Mouse (Mus musculus): ENCODE results near the gene Adamts15.
A peak's percentile ranks its signal among the peaks of the same experiment; 100 is the strongest.

Gene Adamts15

GRCm38 (mm10) chr9:30922197-30922894, at the start of gene Adamts15:
Gene Adamts15 (minus strand): TSS chr9:30922452.
- DNase-seq (ENCODE audit: low spot score) = no peak

DNA sequence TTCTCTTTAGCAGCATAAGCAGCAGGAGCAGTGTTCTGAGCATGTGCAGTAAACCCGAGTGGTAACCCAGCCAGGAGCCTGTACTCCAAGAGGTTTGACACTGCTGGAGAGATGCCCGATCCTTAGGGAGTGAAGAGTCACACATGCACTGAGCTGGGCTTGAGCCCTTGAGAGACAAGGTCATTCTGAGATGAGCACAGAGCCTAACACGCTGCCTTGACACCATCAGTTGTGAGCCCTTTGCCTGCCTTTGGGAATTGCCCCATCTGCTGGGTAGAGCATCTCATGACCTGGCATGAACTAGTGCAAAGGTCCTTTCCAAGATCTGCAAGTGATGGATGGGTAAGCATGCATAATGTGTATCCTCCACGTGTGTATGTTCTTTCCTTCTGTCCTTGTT, 49.7 kb upstream of the Adamts15 start:
- no peak for DNase-seq (ENCODE audit: low spot score)

DNA sequence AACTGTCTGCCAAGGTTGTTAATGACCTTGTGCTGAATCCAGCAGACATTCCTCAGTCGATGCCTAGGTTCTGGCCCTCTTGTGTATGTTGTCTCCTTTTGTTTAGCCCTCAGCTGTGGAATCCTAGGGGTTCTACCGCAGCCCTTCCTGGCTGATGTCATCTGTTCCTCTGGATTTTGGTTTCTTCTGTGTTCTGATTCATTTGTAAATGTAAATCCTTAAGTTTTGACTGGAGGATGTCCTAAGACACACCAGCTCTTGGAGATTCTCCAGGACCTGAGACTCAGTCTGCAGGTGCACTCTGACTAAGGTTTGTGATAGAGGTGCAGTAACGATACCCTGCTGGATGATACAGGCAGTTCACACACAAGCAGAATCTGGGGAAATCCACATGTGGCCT, 47.7 kb upstream of the Adamts15 start:
- no peak for DNase-seq (ENCODE audit: low spot score)

- DNase-seq (ENCODE audit: low spot score) = no peak
Observed at GRCm38 (mm10) chr9:30968130-30968529, 45.9 kb upstream of the Adamts15 start.

DNA sequence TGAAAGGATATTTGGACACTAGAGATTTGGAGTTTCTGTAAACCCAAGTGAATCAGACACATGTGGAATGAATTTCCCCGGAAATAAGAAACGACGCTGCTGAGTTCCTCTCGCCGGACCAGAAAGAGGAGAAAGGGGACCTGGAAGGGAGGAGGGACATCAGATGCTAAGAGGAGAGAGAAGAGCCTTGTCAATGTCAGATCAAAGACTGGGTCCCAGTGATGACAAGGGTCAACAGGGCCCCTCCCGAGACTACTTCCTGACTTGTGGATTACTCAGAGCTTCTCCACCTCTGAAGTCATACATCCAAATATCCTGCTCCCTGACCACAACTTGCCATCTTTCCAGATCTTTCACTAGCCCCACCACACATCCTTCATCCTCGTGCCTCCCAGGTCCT, 44.6 kb upstream of the Adamts15 start:
- DNase-seq (ENCODE audit: low spot score) = no peak

DNA sequence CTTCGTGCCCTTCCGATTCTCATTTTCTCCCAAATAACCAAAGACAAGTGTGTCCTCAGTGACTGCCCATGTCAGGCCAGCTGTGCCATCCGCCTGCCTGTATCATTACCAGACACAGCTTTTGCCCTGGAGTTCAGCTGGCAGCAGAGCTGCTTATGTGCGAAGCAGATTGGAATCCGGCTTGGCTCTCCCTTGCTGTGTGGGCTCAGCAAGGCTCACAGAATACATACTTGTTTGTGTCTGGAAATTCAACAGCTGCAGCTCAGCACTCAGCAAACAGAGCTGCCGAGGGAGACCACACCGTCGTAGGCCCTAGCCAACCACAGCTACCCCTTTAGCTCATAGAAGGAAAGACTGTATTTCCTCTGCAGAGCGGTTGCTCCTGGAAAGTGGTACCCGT, 42.4 kb upstream of the Adamts15 start:
- DNase-seq (ENCODE audit: low spot score) = no peak

GRCm38 (mm10) chr9:30963780-30964179, 41.5 kb upstream of the Adamts15 start:
- no peak for DNase-seq (ENCODE audit: low spot score)

- DNase-seq (ENCODE audit: low spot score) = no peak
Observed at GRCm38 (mm10) chr9:30955246-30955645, 33.0 kb upstream of the Adamts15 start.

DNA sequence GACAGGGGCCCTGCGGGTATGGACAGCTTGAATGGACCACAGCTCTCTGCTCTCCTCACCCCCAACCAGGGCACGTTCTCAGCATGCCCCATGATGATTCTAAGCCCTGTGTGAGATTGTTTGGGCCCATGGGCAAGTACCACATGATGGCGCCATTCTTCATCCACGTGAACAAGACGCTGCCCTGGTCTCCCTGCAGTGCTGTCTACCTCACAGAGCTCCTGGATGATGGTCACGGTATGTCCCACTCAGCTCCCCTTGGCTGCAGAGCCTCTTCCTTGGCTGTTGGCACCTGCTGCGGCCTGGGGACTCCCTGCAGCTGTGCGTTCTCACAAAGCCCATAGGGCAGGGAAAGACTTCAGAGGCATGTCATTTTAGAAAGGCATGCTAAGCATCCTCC, 31.0 kb upstream of the Adamts15 start:
- no peak for DNase-seq (ENCODE audit: low spot score)

- DNase-seq (ENCODE audit: low spot score) = no peak
Observed at GRCm38 (mm10) chr9:30951461-30951860, 29.2 kb upstream of the Adamts15 start.

DNA sequence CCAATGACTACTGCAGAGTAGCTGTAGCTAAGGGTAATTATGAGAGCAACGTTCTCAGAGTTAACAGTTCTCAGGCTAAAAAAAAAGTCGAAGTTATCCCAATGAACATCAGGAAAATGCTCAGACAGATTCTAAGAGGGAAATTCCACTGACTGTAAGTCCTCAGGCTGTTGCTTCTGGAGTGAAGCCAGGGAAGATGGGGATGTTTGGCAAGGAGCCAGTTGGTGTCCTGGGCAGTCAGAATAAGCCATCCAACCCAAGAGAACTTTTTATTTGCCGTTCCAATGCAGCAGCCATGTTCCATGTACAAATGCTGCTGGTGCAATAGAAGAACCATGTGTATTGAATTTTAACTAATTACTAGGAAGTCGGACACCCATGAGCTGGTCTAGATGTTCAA, 28.3 kb upstream of the Adamts15 start:
- no peak for DNase-seq (ENCODE audit: low spot score)

GRCm38 (mm10) chr9:30949971-30950370, 27.7 kb upstream of the Adamts15 start:
- no peak for DNase-seq (ENCODE audit: low spot score)

DNA sequence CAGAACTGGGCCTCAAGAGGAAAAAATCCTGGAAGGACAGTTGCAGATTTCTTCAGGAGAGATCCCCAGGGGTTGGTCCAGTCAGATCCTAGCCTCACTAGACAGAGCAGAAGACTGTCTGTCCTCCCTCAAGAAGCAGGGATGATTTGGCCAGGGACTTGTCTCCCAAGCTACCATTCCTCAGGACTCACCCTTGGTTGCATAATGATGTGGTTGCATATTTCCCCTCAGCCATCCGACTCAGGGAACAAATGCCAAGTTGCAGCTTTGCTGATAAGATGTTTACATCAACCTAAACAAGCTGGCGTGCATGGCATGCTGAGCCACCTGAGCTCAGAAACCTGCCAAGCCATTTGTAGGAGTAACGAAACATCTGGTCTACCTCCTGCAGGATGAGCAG, 27.2 kb upstream of the Adamts15 start:
- no peak for DNase-seq (ENCODE audit: low spot score)

GRCm38 (mm10) chr9:30945276-30945675, 23.0 kb upstream of the Adamts15 start:
- no peak for DNase-seq (ENCODE audit: low spot score)

GRCm38 (mm10) chr9:30944234-30944633, 22.0 kb upstream of the Adamts15 start:
- no peak for DNase-seq (ENCODE audit: low spot score)

DNA sequence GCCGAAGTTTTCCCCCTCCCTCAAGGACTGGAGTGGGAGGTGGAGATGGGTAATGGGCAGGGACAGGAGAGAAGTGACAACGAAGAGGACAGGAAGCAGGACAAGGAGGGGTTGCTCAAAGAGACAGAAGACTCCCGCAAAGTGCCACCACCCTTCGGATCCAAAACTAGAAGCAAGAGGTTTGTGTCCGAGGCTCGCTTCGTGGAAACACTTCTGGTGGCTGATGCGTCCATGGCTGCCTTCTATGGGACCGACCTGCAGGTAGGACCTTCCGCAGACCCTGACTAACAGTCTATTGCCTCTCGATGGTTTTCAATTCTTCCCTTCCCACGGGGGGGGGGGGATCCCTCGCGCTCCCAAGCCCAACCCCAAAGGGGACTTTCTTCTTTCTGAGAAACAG, 21.1 kb upstream of the Adamts15 start:
- no peak for DNase-seq (ENCODE audit: low spot score)

DNA sequence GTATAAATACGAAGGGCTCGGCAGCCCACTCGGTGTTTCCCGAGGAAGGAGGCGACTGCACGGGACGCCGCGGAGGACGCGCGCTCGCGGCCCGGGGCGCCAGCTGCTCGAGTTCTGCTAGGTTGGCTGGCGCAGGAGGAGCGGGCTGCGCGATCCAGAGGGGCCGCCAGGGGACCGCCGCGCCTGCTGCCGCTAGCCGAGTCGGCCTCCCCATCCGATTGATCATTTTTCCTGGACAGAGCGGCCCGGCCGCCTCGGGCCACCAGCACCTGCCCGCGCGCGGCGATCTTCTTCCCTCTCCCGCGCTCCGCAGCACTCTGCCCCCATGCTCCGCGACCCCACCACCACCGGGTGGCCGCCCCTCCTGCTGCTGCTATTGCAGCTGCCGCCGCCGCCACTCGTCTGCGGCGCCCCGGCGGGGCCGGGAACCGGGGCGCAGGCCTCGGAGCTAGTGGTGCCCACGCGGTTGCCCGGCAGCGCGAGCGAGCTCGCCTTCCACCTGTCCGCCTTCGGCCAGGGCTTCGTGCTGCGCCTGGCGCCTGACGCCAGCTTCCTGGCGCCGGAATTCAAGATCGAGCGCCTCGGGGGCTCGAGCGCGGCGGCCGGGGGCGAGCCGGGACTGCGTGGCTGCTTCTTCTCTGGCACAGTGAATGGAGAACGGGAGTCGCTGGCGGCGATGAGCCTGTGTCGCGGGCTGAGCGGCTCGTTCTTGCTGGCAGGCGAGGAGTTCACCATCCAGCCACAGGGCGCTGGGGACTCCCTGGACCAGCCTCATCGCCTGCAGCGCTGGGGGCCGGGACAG, 20.5 kb upstream of the Adamts15 start, which contains the start of gene Adamts8:
Gene Adamts8 (plus strand): TSS at position 51 of the 802 bp plus-strand sequence.
- no peak for DNase-seq (ENCODE audit: low spot score)

DNA sequence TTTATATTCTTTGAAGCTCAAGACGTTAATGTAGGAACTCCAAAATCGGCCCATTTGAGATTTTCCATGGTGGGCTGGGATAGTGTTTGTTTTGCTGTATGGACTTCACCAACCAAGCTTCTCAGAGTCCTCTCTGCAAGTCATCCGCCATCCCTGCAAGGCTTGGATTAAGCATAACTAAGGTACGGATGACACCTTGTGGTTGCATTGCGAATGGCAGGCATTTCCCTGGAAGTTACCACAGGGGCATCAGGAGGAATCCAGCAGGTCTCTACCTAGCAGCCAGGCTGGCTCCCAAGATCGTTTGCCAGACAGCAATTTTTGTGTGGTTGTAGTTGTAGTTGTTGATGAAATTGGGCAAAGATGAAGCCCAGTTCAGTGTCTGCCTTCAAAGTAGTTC, 18.1 kb upstream of the Adamts15 start:
- peak; percentile 34 for DNase-seq (ENCODE audit: low spot score)

GRCm38 (mm10) chr9:30936674-30937438, 14.6 kb upstream of the Adamts15 start:
- DNase-seq (ENCODE audit: low spot score) = peak; percentile 15

DNA sequence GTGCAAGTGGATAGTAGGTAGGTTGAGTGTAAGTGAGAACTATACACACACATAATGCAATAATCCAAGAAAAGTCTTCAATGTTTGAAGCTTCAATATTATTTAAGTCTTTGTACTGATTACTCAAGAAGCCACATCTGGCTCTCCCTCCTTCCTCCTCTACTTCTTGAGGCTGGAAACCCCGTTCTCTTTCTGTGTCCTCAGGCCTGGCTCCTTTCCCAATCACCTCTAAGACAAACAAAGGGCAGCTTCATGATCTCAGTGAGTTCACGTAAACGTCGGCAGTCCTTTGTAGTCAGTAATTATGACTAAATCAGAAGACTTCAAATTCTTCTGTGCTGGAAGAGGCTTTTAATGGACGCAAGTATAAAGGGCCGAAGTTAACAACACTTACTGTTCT, 12.6 kb upstream of the Adamts15 start:
- DNase-seq (ENCODE audit: low spot score) = no peak

GRCm38 (mm10) chr9:30932346-30932745, 10.1 kb upstream of the Adamts15 start:
- DNase-seq (ENCODE audit: low spot score) = no peak

- DNase-seq (ENCODE audit: low spot score) = no peak
Observed at GRCm38 (mm10) chr9:30928759-30929158, 6.5 kb upstream of the Adamts15 start.
